Mouse (Mus musculus) kidney, postnatal 0 days (tissue): Measurements from ENCODE around the gene Pygl. TPM values are rescaled to one million over a fixed set of nuclear protein-coding genes. Genes with fewer than 3 reads are reported as not detected.

ENCODE experiments used
- ATAC-seq: fragments of 200-750 bp; cut with Nextera tagmentation; replicated peaks from 2 replicates; pipeline ENCODE4 v1.8.0; 2017; ENCODE audit warnings: low read depth, moderate number of reproducible peaks, moderate TSS enrichment, moderate library complexity; ENCODE audit not compliant: low FRiP score
- DNase-seq: peaks from one replicate; pipeline ENCODE4 v3.0.0-alpha.2; 2016; ENCODE audit warnings: low spot score
- H3K27ac ChIP-seq: fragments of 300-500 bp; sonication (generic); 2 replicates; pipeline ENCODE4 v1.5.1; 2014; ENCODE audit warnings: mild to moderate bottlenecking
- H3K27me3 ChIP-seq: fragments of 300-500 bp; sonication (generic); 2 replicates; pipeline ENCODE4 v1.6.1; 2014; ENCODE audit warnings: low read length, mixed read lengths; ENCODE audit not compliant: insufficient read depth
- H3K36me3 ChIP-seq: fragments of 300-500 bp; sonication (generic); 2 replicates; pipeline ENCODE4 v1.6.1; 2014; ENCODE audit warnings: low read length, mixed read lengths; ENCODE audit not compliant: insufficient read depth
- H3K4me1 ChIP-seq: fragments of 300-500 bp; sonication (generic); replicated peaks from 2 replicates; pipeline ENCODE4 v1.6.1; 2014; ENCODE audit warnings: antibody characterized with exemption, low read length, mixed read lengths; ENCODE audit not compliant: insufficient read depth
- H3K4me2 ChIP-seq: fragments of 300-500 bp; sonication (generic); 2 replicates; pipeline ENCODE4 v1.6.1; 2014; ENCODE audit warnings: mild to moderate bottlenecking, low read length, moderate library complexity, mixed read lengths
- H3K4me3 ChIP-seq: fragments of 300-500 bp; sonication (generic); replicated peaks from 2 replicates; pipeline ENCODE4 v1.5.1; 2014; ENCODE audit warnings: low read depth, low read length
- H3K9ac ChIP-seq: fragments of 300-500 bp; sonication (generic); 2 replicates; pipeline ENCODE4 v1.6.1; 2014; ENCODE audit warnings: low read depth, low read length
- H3K9me3 ChIP-seq: fragments of 300-500 bp; sonication (generic); replicated peaks from 2 replicates; pipeline ENCODE4 v1.6.1; 2016; ENCODE audit warnings: low read length, inconsistent platforms, mixed read lengths
- CTCF ChIP-seq: IDR thresholded peaks from 2 replicates; pipeline ENCODE4 v1.5.1; 2016; ENCODE audit warnings: antibody characterized with exemption, low read depth, mild to moderate bottlenecking, moderate library complexity
- WGBS: fragments of 180-500 bp; shearing (Covaris S2); extraction: QIAGEN DNeasy Blood & Tissue Kit; methylation state at CpG from one replicate; pipeline ENCODE4 v1.1.7; 2014; 5-methylcytosine and 5-hydroxymethylcytosine counted together
- polyA plus RNA-seq: library from polyadenylated mRNA; unstranded; fragments of >200 nt; fragmentation: Nextera tagmentation; extraction: Ambion mirVana; gene quantifications from 2 replicates; pipeline ENCODE4 v1.2.1, GENCODE M21; 2015

Gene Pygl
- polyA plus RNA-seq, 1 experiment from 2014 or later, result 44.2 TPM

GRCm38 (mm10) chr12:70266494-70266931 is 35.2 kb upstream of the Pygl start:
- no peak overlapping the region for H3K4me3 ChIP-seq
- H3K9ac ChIP-seq, result no peak overlapping the region
- no peaks in the 10 kb centered on the region for H3K9me3 ChIP-seq
- H3K4me2 ChIP-seq, result no peak overlapping the region
- H3K27me3 ChIP-seq, result no peaks in the 10 kb centered on the region
- 40% methylated on average over 8 of the region's 8 CpGs for WGBS
- no peak overlapping the region for H3K27ac ChIP-seq
- no peaks in the 10 kb centered on the region; the same call in 1 of the 2 replicates for H3K4me1 ChIP-seq
- H3K36me3 ChIP-seq, result no peaks in the 10 kb centered on the region
- ATAC-seq (no peak), DNase-seq (peak; percentile 5)
- no peak for TF ChIP-seq CTCF

- Histone ChIP-seq H3K27ac (no peak overlapping the region), H3K27me3 (no peaks in the 10 kb centered on the region), H3K4me1 (no peaks in the 10 kb centered on the region; the same call in 1 of the 2 replicates)
Observed at GRCm38 (mm10) chr12:70263721-70264120, 32.4 kb upstream of the Pygl start.

GRCm38 (mm10) chr12:70262271-70262953 is 31.1 kb upstream of the Pygl start:
- no peak for TF ChIP-seq CTCF
- Histone ChIP-seq H3K4me2 (no peak overlapping the region), H3K27me3 (no peaks in the 10 kb centered on the region), H3K9ac (no peak overlapping the region), H3K36me3 (no peaks in the 10 kb centered on the region), H3K27ac (no peak overlapping the region), H3K9me3 (no peaks in the 10 kb centered on the region), H3K4me1 (no peaks in the 10 kb centered on the region; the same call in 1 of the 2 replicates), H3K4me3 (no peak overlapping the region)
- 92% methylated on average over 17 of the region's 17 CpGs for WGBS
- DNase-seq, result no peak
- ATAC-seq, result no peak

More at GRCm38 (mm10) chr12:70263721-70264120, 32.4 kb upstream of the Pygl start:
- DNase-seq, result no peak
- no peak for ATAC-seq
- no peak for TF ChIP-seq CTCF
- H3K4me3 ChIP-seq, result no peak overlapping the region
- 36% methylated on average over 7 of the region's 7 CpGs for WGBS
- no peak overlapping the region for H3K4me2 ChIP-seq
- no peak overlapping the region for H3K9ac ChIP-seq
- no peaks in the 10 kb centered on the region for H3K9me3 ChIP-seq
- no peaks in the 10 kb centered on the region for H3K36me3 ChIP-seq

GRCm38 (mm10) chr12:70251210-70251884 is 20.1 kb upstream of the Pygl start:
- ATAC-seq (no peak), DNase-seq (peak; percentile 25)
- no peak overlapping the region for H3K4me2 ChIP-seq
- H3K9ac ChIP-seq, result no peak overlapping the region
- no peaks in the 10 kb centered on the region for H3K4me1 ChIP-seq
- no peak overlapping the region for H3K27ac ChIP-seq
- no peaks in the 10 kb centered on the region; the same call in 1 of the 2 replicates for H3K27me3 ChIP-seq
- WGBS, result 64% methylated on average over 15 of the region's 15 CpGs
- no peak overlapping the region for H3K4me3 ChIP-seq
- H3K36me3 ChIP-seq, result no peaks in the 10 kb centered on the region
- no peak for TF ChIP-seq CTCF
- H3K9me3 ChIP-seq, result no peaks in the 10 kb centered on the region

GRCm38 (mm10) chr12:70249616-70250157 is 18.4 kb upstream of the Pygl start:
- H3K27me3 ChIP-seq, result no peaks in the 10 kb centered on the region
- WGBS, result 88% methylated on average over 10 of the region's 10 CpGs

GRCm38 (mm10) chr12:70247683-70248474 is 16.6 kb upstream of the Pygl start:
- H3K9ac ChIP-seq, result no peak overlapping the region
- 70% methylated on average over 15 of the region's 15 CpGs for WGBS
- no peak overlapping the region for H3K4me2 ChIP-seq
- ATAC-seq (no peak), DNase-seq (no peak)
- H3K27ac ChIP-seq, result no peak overlapping the region
- no peaks in the 10 kb centered on the region for H3K4me1 ChIP-seq
- no peak overlapping the region for H3K4me3 ChIP-seq
- no peak for TF ChIP-seq CTCF
- no peaks in the 10 kb centered on the region for H3K27me3 ChIP-seq
- H3K36me3 ChIP-seq, result no peaks in the 10 kb centered on the region
- no peaks in the 10 kb centered on the region for H3K9me3 ChIP-seq

More at GRCm38 (mm10) chr12:70249616-70250157, 18.4 kb upstream of the Pygl start:
- no peak for TF ChIP-seq CTCF
- Histone ChIP-seq H3K4me3 (no peak overlapping the region), H3K9ac (no peak overlapping the region), H3K27ac (no peak overlapping the region), H3K4me2 (no peak overlapping the region), H3K4me1 (no peaks in the 10 kb centered on the region), H3K9me3 (no peaks in the 10 kb centered on the region), H3K36me3 (no peaks in the 10 kb centered on the region)
- DNase-seq (no peak), ATAC-seq (no peak)
